Mouse (Mus musculus) macrophage (primary cell): ENCODE results near the gene Cdk4. TPM values are rescaled to one million over a fixed set of nuclear protein-coding genes. Genes with fewer than 3 reads are reported as not detected.

ENCODE experiments used
- polyA plus RNA-seq: library from polyadenylated mRNA; stranded (reverse); fragments of 250-400 nt; gene quantifications from 3 replicates; pipeline ENCODE4 v1.2.4, GENCODE M21; 2018; ENCODE audit warnings: inconsistent platforms

Cdk4 gene
- polyA plus RNA-seq, 1 experiment from 2014 or later, result 145 TPM

Other genes with a start within 250 kb of the Cdk4 start
- gene Atp23, start 162.2 kb upstream of the Cdk4 start, polyA plus RNA-seq, result 3.6 to 7.7 TPM (median 7.0 TPM) in 3 replicates
- 21.1 to 77.3 TPM (median 33.3 TPM) in 3 replicates for gene Ctdsp2, start 84.8 kb upstream of the Cdk4 start, polyA plus RNA-seq
- not detected in 3 replicates for gene Avil, start 62.8 kb upstream of the Cdk4 start, polyA plus RNA-seq
- 4.9 to 22.2 TPM (median 12.8 TPM) in 3 replicates for gene Tsfm, start 32.7 kb upstream of the Cdk4 start, polyA plus RNA-seq
- gene Mettl1, start 22.1 kb upstream of the Cdk4 start, polyA plus RNA-seq, result 3.0 to 14.9 TPM (median 4.6 TPM) in 3 replicates
- not detected in 3 replicates for gene Eef1akmt3, start 22.0 kb upstream of the Cdk4 start, polyA plus RNA-seq
- gene Cyp27b1, start 15.3 kb upstream of the Cdk4 start, polyA plus RNA-seq, result not detected in 3 replicates
- gene March9, start 3.4 kb upstream of the Cdk4 start, polyA plus RNA-seq, result 1.4 to 1.6 TPM (median 1.5 TPM) in 3 replicates
- gene Tspan31, start 6.7 kb downstream of the Cdk4 start, polyA plus RNA-seq, result 104 to 129 TPM (median 119 TPM) in 3 replicates
- gene Agap2, start 11.8 kb downstream of the Cdk4 start, polyA plus RNA-seq, result 0.25 to 0.89 TPM (median 0.42 TPM) in 3 replicates
- 173 to 355 TPM (median 215 TPM) in 3 replicates for gene Os9, start 57.6 kb downstream of the Cdk4 start, polyA plus RNA-seq
- gene B4galnt1, start 101.7 kb downstream of the Cdk4 start, polyA plus RNA-seq, result 37.2 to 59.2 TPM (median 48.4 TPM) in 3 replicates
- 1.2 TPM in 1 of 3 replicates, not detected in the others for gene Slc26a10, start 117.1 kb downstream of the Cdk4 start, polyA plus RNA-seq
- gene Arhgef25, start 126.5 kb downstream of the Cdk4 start, polyA plus RNA-seq, result not detected in 3 replicates
- 10.9 to 46.7 TPM (median 15.1 TPM) in 3 replicates for gene Dtx3, start 132.2 kb downstream of the Cdk4 start, polyA plus RNA-seq
- 33.0 to 42.7 TPM (median 40.2 TPM) in 3 replicates for gene Pip4k2c, start 148.1 kb downstream of the Cdk4 start, polyA plus RNA-seq
- 0.61 to 0.67 TPM (median 0.63 TPM) in 3 replicates for gene Kif5a, start 199.8 kb downstream of the Cdk4 start, polyA plus RNA-seq
- gene Dctn2, start 202.8 kb downstream of the Cdk4 start, polyA plus RNA-seq, result 110 to 121 TPM (median 112 TPM) in 3 replicates
- gene Mbd6, start 225.5 kb downstream of the Cdk4 start, polyA plus RNA-seq, result 13.5 to 25.4 TPM (median 19.5 TPM) in 3 replicates
- 19.9 to 28.8 TPM (median 20.2 TPM) in 3 replicates for gene Mars, start 248.3 kb downstream of the Cdk4 start, polyA plus RNA-seq